Mouse (Mus musculus) spleen, adult 2 months (tissue): ENCODE measurements around the gene Shisal1. TPM values are rescaled to one million over a fixed set of nuclear protein-coding genes. Genes with fewer than 3 reads are reported as not detected.

Experiments
- DNase-seq, 2 experiments: peaks; one replicate each; pipeline versions ENCODE4 v3.0.0 to v3.0.0-alpha.2; 2012 to 2021; ENCODE audit warnings: low spot score in 2 of 2, low read depth in 1 of 2
- H3K27ac ChIP-seq: fragments of 200-500 bp; 2 replicates; pipeline ENCODE4 v1.5.1; 2012; ENCODE audit warnings: low read length, inconsistent platforms; ENCODE audit not compliant: insufficient read depth
- H3K27me3 ChIP-seq: fragments of 200-500 bp; 2 replicates; pipeline ENCODE4 v1.6.1; 2012; ENCODE audit warnings: mild to moderate bottlenecking, moderate library complexity, low read length, inconsistent platforms; ENCODE audit not compliant: control insufficient read depth, insufficient read depth
- H3K36me3 ChIP-seq: fragments of 200-500 bp; 2 replicates; pipeline ENCODE4 v1.6.1; 2012; ENCODE audit warnings: mild to moderate bottlenecking, low read length, inconsistent platforms; ENCODE audit not compliant: control insufficient read depth, insufficient read depth
- H3K4me1 ChIP-seq: fragments of 200-500 bp; 2 replicates; pipeline ENCODE4 v1.6.1; 2011; ENCODE audit warnings: inconsistent platforms; ENCODE audit not compliant: control insufficient read depth, insufficient read depth, insufficient read length
- H3K4me3 ChIP-seq: fragments of 200-500 bp; 2 replicates; pipeline ENCODE4 v1.5.1; 2011; ENCODE audit warnings: mild to moderate bottlenecking, inconsistent platforms; ENCODE audit not compliant: insufficient read depth, insufficient read length; ENCODE audit errors: extremely low read depth
- CTCF ChIP-seq: fragments of 200-500 bp; IDR thresholded peaks from 2 replicates; pipeline ENCODE4 v1.5.1; 2011; ENCODE audit warnings: mild to moderate bottlenecking, inconsistent platforms; ENCODE audit not compliant: insufficient read depth, insufficient read length, insufficient replicate concordance; ENCODE audit errors: extremely low read depth
- POLR2A ChIP-seq: fragments of 200-500 bp; IDR thresholded peaks from 2 replicates; pipeline ENCODE4 v1.6.1; 2011; ENCODE audit warnings: low read depth, low read length, inconsistent platforms
- WGBS: fragments of 180-500 bp; shearing (Covaris S2); methylation state at CpG from one replicate; pipeline ENCODE4 v1.1.7; 2018; 5-methylcytosine and 5-hydroxymethylcytosine counted together
- polyA plus RNA-seq: library from polyadenylated mRNA; depleted of rRNA; stranded (reverse); fragments of >200 nt; gene quantifications from 2 replicates; pipeline ENCODE4 v1.2.3, GENCODE M21; 2012

Gene Shisal1
- polyA plus RNA-seq, 1 experiment, result 0.42 TPM

GRCm38 (mm10) chr15:84355081-84355480 lies 91.8 kb downstream of the Shisal1 start:
- Histone ChIP-seq H3K36me3 (no peaks in the 10 kb centered on the region), H3K27me3 (no peaks in the 10 kb centered on the region), H3K4me1 (peaks cover 2% of the 10 kb centered on the region; the same call in 1 of the 2 replicates), H3K4me3 (no peak overlapping the region), H3K27ac (no peak overlapping the region)
- WGBS, result 9% methylated on average over 5 of the region's 5 CpGs
- TF ChIP-seq POLR2A (no peak), CTCF (no peak)
- no peak for DNase-seq

- 88% methylated on average over 21 of the region's 21 CpGs for WGBS
- H3K4me1 ChIP-seq, result peaks cover 3% of the 10 kb centered on the region; the same call in 1 of the 2 replicates
Measured at GRCm38 (mm10) chr15:84351915-84352844, 94.7 kb downstream of the Shisal1 start.

GRCm38 (mm10) chr15:84351342-84351741 lies 95.6 kb downstream of the Shisal1 start:
- DNase-seq, result no peak
- TF ChIP-seq POLR2A (no peak), CTCF (no peak)
- no peak overlapping the region for H3K4me3 ChIP-seq
- H3K4me1 ChIP-seq, result peaks cover 3% of the 10 kb centered on the region; the same call in 1 of the 2 replicates
- H3K36me3 ChIP-seq, result peaks cover 1% of the 10 kb centered on the region; the same call in 1 of the 2 replicates
- WGBS, result 45% methylated on average over 7 of the region's 7 CpGs
- no peak overlapping the region for H3K27ac ChIP-seq
- no peaks in the 10 kb centered on the region for H3K27me3 ChIP-seq

More at GRCm38 (mm10) chr15:84351915-84352844, 94.7 kb downstream of the Shisal1 start:
- Histone ChIP-seq H3K27me3 (no peaks in the 10 kb centered on the region), H3K36me3 (peaks cover under 1% of the 10 kb centered on the region; the same call in 1 of the 2 replicates), H3K27ac (no peak overlapping the region), H3K4me3 (no peak overlapping the region)
- DNase-seq, result no peak
- TF ChIP-seq POLR2A (no peak), CTCF (no peak)

GRCm38 (mm10) chr15:84349915-84350738 lies 96.8 kb downstream of the Shisal1 start:
- peaks cover 1% of the 10 kb centered on the region; the same call in 1 of the 2 replicates for H3K36me3 ChIP-seq
- no peak overlapping the region for H3K4me3 ChIP-seq
- WGBS, result 48% methylated on average over 14 of the region's 14 CpGs
- no peak for DNase-seq
- no peak for TF ChIP-seq CTCF
- no peak for TF ChIP-seq POLR2A
- 0 out of 2 replicates have a peak overlapping the region, but pooled peaks have one; percentile 3 for H3K27ac ChIP-seq
- H3K27me3 ChIP-seq, result no peaks in the 10 kb centered on the region
- H3K4me1 ChIP-seq, result peaks cover 3% of the 10 kb centered on the region; the same call in 1 of the 2 replicates

- TF ChIP-seq POLR2A (no peak), CTCF (peak; percentile 34; the same call in 1 of the 2 replicates)
- H3K36me3 ChIP-seq, result peaks cover 1% of the 10 kb centered on the region; the same call in 1 of the 2 replicates
- H3K4me3 ChIP-seq, result no peak overlapping the region
- H3K27me3 ChIP-seq, result no peaks in the 10 kb centered on the region
- H3K27ac ChIP-seq, result no peak overlapping the region
- H3K4me1 ChIP-seq, result peaks cover 3% of the 10 kb centered on the region; the same call in 1 of the 2 replicates
- 94% methylated on average over 4 of the region's 4 CpGs for WGBS
- no peak for DNase-seq
Measured at GRCm38 (mm10) chr15:84348769-84349168, 98.1 kb downstream of the Shisal1 start.

- no peak overlapping the region for H3K27ac ChIP-seq
- TF ChIP-seq POLR2A, result no peak
- TF ChIP-seq CTCF, result no peak
- no peaks in the 10 kb centered on the region; the same call in 1 of the 2 replicates for H3K4me1 ChIP-seq
- peak in 1 of 2 experiments; percentile 11 for DNase-seq
- H3K4me3 ChIP-seq, result no peak overlapping the region
- 26% methylated on average over 2 of the region's 2 CpGs for WGBS
- peaks cover 30% of the 10 kb centered on the region for H3K36me3 ChIP-seq
- no peaks in the 10 kb centered on the region for H3K27me3 ChIP-seq
Measured at GRCm38 (mm10) chr15:84340926-84341325, 106.0 kb downstream of the Shisal1 start.
